Mouse (Mus musculus) megakaryocyte, embryonic 14.5 days (primary cell): ENCODE results near the gene Enox1.

Source experiments
- FLI1 ChIP-seq: IDR thresholded peaks from 2 replicates; pipeline ENCODE4 v1.6.1; 2012; ENCODE audit warnings: low read length, inconsistent platforms, mixed read lengths
- GATA1 ChIP-seq: IDR thresholded peaks from 3 replicates; pipeline ENCODE4 v1.6.1; 2012; ENCODE audit warnings: mixed read lengths, low read length, inconsistent platforms, borderline replicate concordance

GRCm38 (mm10) chr14:77238811-77239210 is 82.2 kb downstream of the Enox1 start:
- TF ChIP-seq GATA1 (no peak), FLI1 (no peak)
